Mouse (Mus musculus) thymus, postnatal 14 days (tissue): ENCODE results near the gene Nrl.

Source experiments
- DNase-seq: peaks from one replicate; pipeline ENCODE4 v3.0.0; 2021

Nrl gene

DNA sequence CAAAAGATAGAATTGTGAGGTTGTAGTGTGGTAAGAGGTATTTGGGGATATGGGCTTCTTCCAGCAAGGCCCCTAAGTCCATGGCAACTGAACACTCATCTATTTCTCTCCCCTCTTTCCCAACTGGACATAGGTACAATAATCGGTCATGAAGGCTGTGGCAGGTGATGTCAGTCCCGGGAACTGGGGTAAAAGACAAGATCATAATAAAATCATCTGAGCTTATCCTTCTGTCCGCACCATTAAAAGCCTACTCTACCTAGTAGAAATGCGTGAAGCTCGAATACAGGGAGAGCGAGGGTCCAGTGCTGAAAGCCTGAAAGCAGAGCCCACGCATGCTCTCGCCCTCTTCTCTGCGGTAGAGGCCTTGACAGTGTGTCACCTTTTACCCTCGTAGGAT lies 45.2 kb downstream of the Nrl start:
- DNase-seq = no peak

- peak; percentile 87 for DNase-seq
Observed at GRCm38 (mm10) chr14:55478651-55479599, 45.9 kb downstream of the Nrl start, which contains the start of gene Dhrs4. Gene Dhrs4 (plus strand): TSS chr14:55478758.

- DNase-seq = no peak
Observed at GRCm38 (mm10) chr14:55477829-55478228, 47.0 kb downstream of the Nrl start.

GRCm38 (mm10) chr14:55477421-55477820 lies 47.4 kb downstream of the Nrl start:
- DNase-seq = no peak

DNA sequence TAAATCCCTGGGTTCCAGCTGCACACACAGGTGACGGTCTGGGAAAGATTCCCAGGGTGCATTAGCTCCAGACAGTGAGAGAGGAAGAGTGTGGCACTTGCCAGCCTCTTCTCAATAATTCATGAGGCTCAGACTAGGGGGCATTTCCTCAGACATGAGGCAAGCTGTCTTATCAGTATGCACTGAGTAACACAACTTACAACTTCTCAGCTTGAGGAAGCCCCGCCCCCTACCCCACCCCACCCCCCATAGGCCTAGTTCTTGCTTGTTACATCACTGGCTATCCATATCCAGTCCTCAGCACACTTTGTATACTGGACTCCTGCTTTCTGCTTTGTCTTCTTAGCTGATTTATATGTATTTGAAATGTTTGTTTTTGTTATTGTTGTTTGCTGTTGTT lies 49.1 kb downstream of the Nrl start:
- no peak for DNase-seq

GRCm38 (mm10) chr14:55470806-55471205 lies 54.0 kb downstream of the Nrl start:
- DNase-seq = no peak

- DNase-seq = no peak
Observed at GRCm38 (mm10) chr14:55469821-55470220, 55.0 kb downstream of the Nrl start.

DNA sequence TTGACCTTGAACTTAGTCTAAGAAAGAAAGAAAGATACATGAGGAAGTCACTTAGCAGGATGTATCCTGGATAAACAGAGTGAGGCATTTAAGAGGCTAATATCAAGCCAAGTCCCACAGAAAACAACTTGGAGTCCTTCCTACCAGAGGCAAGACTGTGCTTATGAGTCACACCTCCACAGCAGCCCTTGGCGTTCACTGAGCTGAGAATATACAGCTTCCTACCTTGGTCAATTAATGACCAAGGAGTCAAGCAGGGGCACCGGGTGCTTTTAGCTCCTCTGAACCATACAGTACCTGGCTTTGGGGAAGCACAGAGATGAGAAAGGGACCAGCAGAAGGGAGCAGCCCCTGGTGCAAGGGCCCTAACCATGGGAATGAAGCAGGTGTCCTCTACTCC lies 55.7 kb downstream of the Nrl start:
- no peak for DNase-seq
